Mouse (Mus musculus): ENCODE measurements around the gene Fam240b. TPM values are rescaled to one million over a fixed set of nuclear protein-coding genes. Genes with fewer than 3 reads are reported as not detected.

Fam240b gene
- polyA plus RNA-seq (2012; ENCODE audit: insufficient read depth, insufficient read length, missing spikeins), result not detected in 2 replicates

GRCm38 (mm10) chr13:64497692-64498091, at the start of gene Fam240b:
TSS of gene Fam240b (minus strand) at chr13:64497792.
- Histone ChIP-seq H3K4me3 (ENCODE audit: insufficient read depth, low read depth, low read length) (no peak within 1 kb of the TSS), H3K4me1 (ENCODE audit: control insufficient read depth, insufficient read depth, insufficient read length, low read length) (no peaks in the 10 kb centered on the region), H3K27ac (replicated peaks; ENCODE audit: low read depth, low read length) (no peak within 1 kb of the TSS)

GRCm38 (mm10) chr13:64530139-64530538, 32.5 kb upstream of the Fam240b start:
- Histone ChIP-seq H3K4me1 (ENCODE audit: control insufficient read depth, insufficient read depth, insufficient read length, low read length) (no peaks in the 10 kb centered on the region), H3K4me3 (ENCODE audit: insufficient read depth, low read depth, low read length) (no peak overlapping the region), H3K27ac (replicated peaks; ENCODE audit: low read depth, low read length) (no peak overlapping the region)

- Histone ChIP-seq H3K4me1 (ENCODE audit: control insufficient read depth, insufficient read depth, insufficient read length, low read length) (no peaks in the 10 kb centered on the region), H3K4me3 (ENCODE audit: insufficient read depth, low read depth, low read length) (no peak overlapping the region), H3K27ac (replicated peaks; ENCODE audit: low read depth, low read length) (no peak overlapping the region)
Observed at GRCm38 (mm10) chr13:64526515-64527285, 29.1 kb upstream of the Fam240b start.

GRCm38 (mm10) chr13:64514247-64514646, 16.7 kb upstream of the Fam240b start:
- no peak overlapping the region for H3K4me3 ChIP-seq (ENCODE audit: insufficient read depth, low read depth, low read length)
- no peak overlapping the region for H3K27ac ChIP-seq (replicated peaks; ENCODE audit: low read depth, low read length)
- no peaks in the 10 kb centered on the region for H3K4me1 ChIP-seq (ENCODE audit: control insufficient read depth, insufficient read depth, insufficient read length, low read length)

- no peak overlapping the region for H3K27ac ChIP-seq (replicated peaks; ENCODE audit: low read depth, low read length)
- no peak overlapping the region for H3K4me3 ChIP-seq (ENCODE audit: insufficient read depth, low read depth, low read length)
Observed at GRCm38 (mm10) chr13:64511616-64512015, 14.0 kb upstream of the Fam240b start.

GRCm38 (mm10) chr13:64507361-64507760, 9.8 kb upstream of the Fam240b start:
- Histone ChIP-seq H3K27ac (replicated peaks; ENCODE audit: low read depth, low read length) (no peak overlapping the region), H3K4me3 (ENCODE audit: insufficient read depth, low read depth, low read length) (no peak overlapping the region), H3K4me1 (ENCODE audit: control insufficient read depth, insufficient read depth, insufficient read length, low read length) (no peaks in the 10 kb centered on the region)

More at GRCm38 (mm10) chr13:64511616-64512015, 14.0 kb upstream of the Fam240b start:
- no peaks in the 10 kb centered on the region for H3K4me1 ChIP-seq (ENCODE audit: control insufficient read depth, insufficient read depth, insufficient read length, low read length)

GRCm38 (mm10) chr13:64502833-64503232, 5.2 kb upstream of the Fam240b start:
- Histone ChIP-seq H3K27ac (replicated peaks; ENCODE audit: low read depth, low read length) (no peak overlapping the region), H3K4me1 (ENCODE audit: control insufficient read depth, insufficient read depth, insufficient read length, low read length) (no peaks in the 10 kb centered on the region)

GRCm38 (mm10) chr13:64493586-64493985, 4.0 kb downstream of the Fam240b start:
- no peaks in the 10 kb centered on the region for H3K4me1 ChIP-seq (ENCODE audit: control insufficient read depth, insufficient read depth, insufficient read length, low read length)
- no peak overlapping the region for H3K27ac ChIP-seq (replicated peaks; ENCODE audit: low read depth, low read length)
- no peak overlapping the region for H3K4me3 ChIP-seq (ENCODE audit: insufficient read depth, low read depth, low read length)

More at GRCm38 (mm10) chr13:64502833-64503232, 5.2 kb upstream of the Fam240b start:
- no peak overlapping the region for H3K4me3 ChIP-seq (ENCODE audit: insufficient read depth, low read depth, low read length)

GRCm38 (mm10) chr13:64489886-64490285, 7.7 kb downstream of the Fam240b start:
- Histone ChIP-seq H3K4me1 (ENCODE audit: control insufficient read depth, insufficient read depth, insufficient read length, low read length) (no peaks in the 10 kb centered on the region), H3K4me3 (ENCODE audit: insufficient read depth, low read depth, low read length) (no peak overlapping the region)

GRCm38 (mm10) chr13:64479960-64480359, 17.6 kb downstream of the Fam240b start:
- no peak overlapping the region for H3K4me3 ChIP-seq (ENCODE audit: insufficient read depth, low read depth, low read length)
- no peaks in the 10 kb centered on the region for H3K4me1 ChIP-seq (ENCODE audit: control insufficient read depth, insufficient read depth, insufficient read length, low read length)
- no peak overlapping the region for H3K27ac ChIP-seq (replicated peaks; ENCODE audit: low read depth, low read length)

More at GRCm38 (mm10) chr13:64489886-64490285, 7.7 kb downstream of the Fam240b start:
- no peak overlapping the region for H3K27ac ChIP-seq (replicated peaks; ENCODE audit: low read depth, low read length)

GRCm38 (mm10) chr13:64477968-64478367, 19.6 kb downstream of the Fam240b start:
- Histone ChIP-seq H3K27ac (replicated peaks; ENCODE audit: low read depth, low read length) (no peak overlapping the region), H3K4me3 (ENCODE audit: insufficient read depth, low read depth, low read length) (no peak overlapping the region), H3K4me1 (ENCODE audit: control insufficient read depth, insufficient read depth, insufficient read length, low read length) (no peaks in the 10 kb centered on the region)

- no peak overlapping the region for H3K27ac ChIP-seq (replicated peaks; ENCODE audit: low read depth, low read length)
- H3K4me1 ChIP-seq (ENCODE audit: control insufficient read depth, insufficient read depth, insufficient read length, low read length), result no peaks in the 10 kb centered on the region
- no peak overlapping the region for H3K4me3 ChIP-seq (ENCODE audit: insufficient read depth, low read depth, low read length)
Observed at GRCm38 (mm10) chr13:64467886-64468285, 29.7 kb downstream of the Fam240b start.

GRCm38 (mm10) chr13:64465166-64465565, 32.4 kb downstream of the Fam240b start:
- Histone ChIP-seq H3K4me1 (ENCODE audit: control insufficient read depth, insufficient read depth, insufficient read length, low read length) (no peaks in the 10 kb centered on the region), H3K27ac (replicated peaks; ENCODE audit: low read depth, low read length) (no peak overlapping the region), H3K4me3 (ENCODE audit: insufficient read depth, low read depth, low read length) (no peak overlapping the region)

GRCm38 (mm10) chr13:64462581-64462980, 35.0 kb downstream of the Fam240b start:
- Histone ChIP-seq H3K4me1 (ENCODE audit: control insufficient read depth, insufficient read depth, insufficient read length, low read length) (no peaks in the 10 kb centered on the region), H3K27ac (replicated peaks; ENCODE audit: low read depth, low read length) (no peak overlapping the region), H3K4me3 (ENCODE audit: insufficient read depth, low read depth, low read length) (no peak overlapping the region)

- Histone ChIP-seq H3K27ac (replicated peaks; ENCODE audit: low read depth, low read length) (no peak overlapping the region), H3K4me1 (ENCODE audit: control insufficient read depth, insufficient read depth, insufficient read length, low read length) (no peaks in the 10 kb centered on the region), H3K4me3 (ENCODE audit: insufficient read depth, low read depth, low read length) (no peak overlapping the region)
Observed at GRCm38 (mm10) chr13:64458181-64458580, 39.4 kb downstream of the Fam240b start.
